Mouse (Mus musculus) myocyte (in vitro differentiated cells): ENCODE data around the gene Chd1. TPM values are rescaled to one million over a fixed set of nuclear protein-coding genes. Genes with fewer than 3 reads are reported as not detected.

Source experiments
- H3K27me3 ChIP-seq: one replicate; pipeline ENCODE4 v1.6.1; 2011; ENCODE audit not compliant: control insufficient read depth, insufficient read depth, insufficient read length
- H3K36me3 ChIP-seq: one replicate; pipeline ENCODE4 v1.6.1; 2011; ENCODE audit not compliant: control insufficient read depth, insufficient read depth
- H3K4me2 ChIP-seq: one replicate; pipeline ENCODE4 v1.6.1; 2011; ENCODE audit warnings: low read depth, control low read depth
- H3K4me3 ChIP-seq: one replicate; pipeline ENCODE4 v1.5.1; 2011; ENCODE audit warnings: mild to moderate bottlenecking, control low read depth, moderate library complexity
- H3K79me2 ChIP-seq: one replicate; pipeline ENCODE4 v1.6.1; 2011; ENCODE audit not compliant: control insufficient read depth, insufficient read depth
- H3ac ChIP-seq: one replicate; pipeline ENCODE4 v1.6.1; 2011; ENCODE audit not compliant: control insufficient read depth, insufficient read length
- CEBPB ChIP-seq: IDR thresholded peaks from 2 replicates; pipeline ENCODE4 v1.6.1; 2011; ENCODE audit warnings: mild to moderate bottlenecking, moderate library complexity; ENCODE audit not compliant: poor library complexity, insufficient read depth, severe bottlenecking
- E2F4 ChIP-seq: IDR thresholded peaks from one replicate; pipeline ENCODE4 v1.6.1; 2011; ENCODE audit warnings: mild to moderate bottlenecking, control low read depth, moderate library complexity; ENCODE audit not compliant: insufficient read depth
- MAX ChIP-seq: IDR thresholded peaks from one replicate; pipeline ENCODE4 v1.6.1; 2011; ENCODE audit warnings: low read depth, mild to moderate bottlenecking, control low read depth
- MYOD1 ChIP-seq, 3 experiments: IDR thresholded peaks; one replicate each; pipeline ENCODE4 v1.6.1; 2011; ENCODE audit warnings: control low read depth in 2 of 3, low read depth in 2 of 3, mild to moderate bottlenecking in 2 of 3, moderate library complexity in 1 of 3; ENCODE audit not compliant: insufficient read length in 2 of 3, control insufficient read depth in 1 of 3
- MYOG ChIP-seq, 3 experiments: IDR thresholded peaks; one replicate each; pipeline ENCODE4 v1.6.1; 2011; ENCODE audit warnings: control low read depth in 2 of 3, low read depth in 2 of 3, mild to moderate bottlenecking in 2 of 3; ENCODE audit not compliant: insufficient read length in 2 of 3, control insufficient read depth in 1 of 3, insufficient read depth in 1 of 3
- POLR2A ChIP-seq: IDR thresholded peaks from one replicate; pipeline ENCODE4 v1.6.1; 2011; ENCODE audit warnings: low read depth, mild to moderate bottlenecking, control low read depth, moderate library complexity; ENCODE audit not compliant: insufficient read length
- POLR2AphosphoS2 ChIP-seq: IDR thresholded peaks from one replicate; pipeline ENCODE4 v1.6.1; 2011; ENCODE audit warnings: low read depth, control low read depth; ENCODE audit not compliant: insufficient read length
- REST ChIP-seq: IDR thresholded peaks from one replicate; pipeline ENCODE4 v1.6.1; 2011; ENCODE audit warnings: mild to moderate bottlenecking, control low read depth, moderate library complexity; ENCODE audit not compliant: insufficient read depth, insufficient read length
- SRF ChIP-seq: IDR thresholded peaks from one replicate; pipeline ENCODE4 v1.6.1; 2011; ENCODE audit warnings: low read depth; ENCODE audit not compliant: control insufficient read depth, insufficient read length
- TCF12 ChIP-seq: IDR thresholded peaks from one replicate; pipeline ENCODE4 v1.6.1; 2011; ENCODE audit warnings: mild to moderate bottlenecking, control low read depth; ENCODE audit not compliant: poor library complexity, insufficient read depth, severe bottlenecking
- TCF3 ChIP-seq: IDR thresholded peaks from one replicate; pipeline ENCODE4 v1.6.1; 2011; ENCODE audit warnings: low read depth, control low read depth; ENCODE audit not compliant: insufficient read length
- USF1 ChIP-seq: IDR thresholded peaks from one replicate; pipeline ENCODE4 v1.6.1; 2011; ENCODE audit warnings: low read depth, mild to moderate bottlenecking, control low read depth, moderate library complexity
- polyA plus RNA-seq: library from polyadenylated mRNA; unstranded; fragments of >200 nt; fragmentation: generic; extraction: Trizol; gene quantifications from one replicate; pipeline ENCODE4 v1.2.1, GENCODE M21; 2012; ENCODE audit warnings: missing spikeins

The Chd1 gene
- polyA plus RNA-seq, 1 experiment = 4.6 TPM

GRCm38 (mm10) chr17:15680661-15681060 lies 24.1 kb upstream of the Chd1 start:
- Histone ChIP-seq H3K79me2 (no peaks in the 10 kb centered on the region), H3K27me3 (no peaks in the 10 kb centered on the region), H3K4me2 (no peak overlapping the region), H3K4me3 (no peak overlapping the region), H3ac (no peak overlapping the region), H3K36me3 (no peaks in the 10 kb centered on the region)
- no peak for TF ChIP-seq POLR2A
- TF ChIP-seq USF1 = no peak
- TF ChIP-seq SRF = no peak
- TF ChIP-seq MAX = no peak
- no peak for TF ChIP-seq TCF12
- TF ChIP-seq POLR2AphosphoS2 = no peak
- TF ChIP-seq MYOD1 (IDR thresholded peaks at IDR 0.05; ENCODE audit: control insufficient read depth in 1 of 3, insufficient read length in 2 of 3, low read depth in 2 of 3) = no peak
- no peak for TF ChIP-seq REST
- no peak for TF ChIP-seq CEBPB
- no peak for TF ChIP-seq TCF3
- no peak for TF ChIP-seq E2F4
- no peak for TF ChIP-seq MYOG (IDR thresholded peaks at IDR 0.05; ENCODE audit: control insufficient read depth in 1 of 3, insufficient read depth in 1 of 3, insufficient read length in 2 of 3, low read depth in 2 of 3)

- Histone ChIP-seq H3K4me2 (no peak overlapping the region), H3K4me3 (no peak overlapping the region), H3K79me2 (no peaks in the 10 kb centered on the region), H3K36me3 (no peaks in the 10 kb centered on the region), H3K27me3 (no peaks in the 10 kb centered on the region), H3ac (no peak overlapping the region)
- TF ChIP-seq CEBPB (no peak), USF1 (no peak), POLR2AphosphoS2 (no peak), MAX (no peak), REST (no peak)
These were observed 18.4 kb upstream of the Chd1 start for GRCm38 (mm10) chr17:15686396-15686795.

- no peaks in the 10 kb centered on the region for H3K27me3 ChIP-seq
- H3K79me2 ChIP-seq = no peaks in the 10 kb centered on the region
- no peak overlapping the region for H3K4me3 ChIP-seq
- no peak overlapping the region for H3ac ChIP-seq
- no peak overlapping the region for H3K4me2 ChIP-seq
- TF ChIP-seq E2F4 = no peak
- no peak for TF ChIP-seq TCF12
- TF ChIP-seq TCF3 = no peak
- no peak for TF ChIP-seq POLR2A
- TF ChIP-seq MAX = no peak
- no peak for TF ChIP-seq USF1
- no peak for TF ChIP-seq REST
- TF ChIP-seq SRF = no peak
- TF ChIP-seq MYOD1 (IDR thresholded peaks at IDR 0.05; ENCODE audit: control insufficient read depth in 1 of 3, insufficient read length in 2 of 3, low read depth in 2 of 3) = no peak
- TF ChIP-seq CEBPB = no peak
- TF ChIP-seq POLR2AphosphoS2 = no peak
- TF ChIP-seq MYOG (IDR thresholded peaks at IDR 0.05; ENCODE audit: control insufficient read depth in 1 of 3, insufficient read depth in 1 of 3, insufficient read length in 2 of 3, low read depth in 2 of 3) = no peak
- H3K36me3 ChIP-seq = no peaks in the 10 kb centered on the region
These were observed 14.5 kb upstream of the Chd1 start for GRCm38 (mm10) chr17:15690304-15690703.

GRCm38 (mm10) chr17:15695566-15695965 lies 9.2 kb upstream of the Chd1 start:
- Histone ChIP-seq H3K27me3 (no peaks in the 10 kb centered on the region), H3ac (no peak overlapping the region), H3K79me2 (no peaks in the 10 kb centered on the region), H3K36me3 (no peaks in the 10 kb centered on the region), H3K4me3 (no peak overlapping the region), H3K4me2 (no peak overlapping the region)
- TF ChIP-seq TCF3 = no peak
- TF ChIP-seq USF1 = no peak
- TF ChIP-seq TCF12 = no peak
- no peak for TF ChIP-seq CEBPB
- no peak for TF ChIP-seq POLR2A
- no peak for TF ChIP-seq MAX
- no peak for TF ChIP-seq MYOG (IDR thresholded peaks at IDR 0.05; ENCODE audit: control insufficient read depth in 1 of 3, insufficient read depth in 1 of 3, insufficient read length in 2 of 3, low read depth in 2 of 3)
- no peak for TF ChIP-seq POLR2AphosphoS2
- TF ChIP-seq E2F4 = no peak
- no peak for TF ChIP-seq SRF
- TF ChIP-seq MYOD1 (IDR thresholded peaks at IDR 0.05; ENCODE audit: control insufficient read depth in 1 of 3, insufficient read length in 2 of 3, low read depth in 2 of 3) = no peak
- TF ChIP-seq REST = no peak

- no peak for TF ChIP-seq TCF3
- Histone ChIP-seq H3K4me2 (no peak overlapping the region), H3K27me3 (no peaks in the 10 kb centered on the region), H3K36me3 (no peaks in the 10 kb centered on the region), H3K4me3 (no peak overlapping the region), H3ac (no peak overlapping the region), H3K79me2 (no peaks in the 10 kb centered on the region)
These were observed 5.8 kb upstream of the Chd1 start for GRCm38 (mm10) chr17:15698956-15699355.

GRCm38 (mm10) chr17:15701505-15701904 lies 3.3 kb upstream of the Chd1 start:
- Histone ChIP-seq H3K36me3 (no peaks in the 10 kb centered on the region), H3K4me2 (no peak overlapping the region)

More at GRCm38 (mm10) chr17:15701505-15701904, 3.3 kb upstream of the Chd1 start:
- H3K27me3 ChIP-seq = no peaks in the 10 kb centered on the region
- H3K4me3 ChIP-seq = no peak overlapping the region
- H3ac ChIP-seq = no peak overlapping the region
- TF ChIP-seq E2F4 (no peak), MYOD1 (IDR thresholded peaks at IDR 0.05; ENCODE audit: control insufficient read depth in 1 of 3, insufficient read length in 2 of 3, low read depth in 2 of 3) (no peak), SRF (no peak), REST (no peak), POLR2AphosphoS2 (no peak), POLR2A (no peak), TCF3 (no peak), MAX (no peak), CEBPB (no peak), TCF12 (no peak), MYOG (IDR thresholded peaks at IDR 0.05; ENCODE audit: control insufficient read depth in 1 of 3, insufficient read depth in 1 of 3, insufficient read length in 2 of 3, low read depth in 2 of 3) (no peak), USF1 (no peak)
- peaks cover 11% of the 10 kb centered on the region for H3K79me2 ChIP-seq
